Mouse (Mus musculus) limb, embryonic 14.5 days (tissue): Measurements from ENCODE around the gene Nhsl1. TPM values are rescaled to one million over a fixed set of nuclear protein-coding genes. Genes with fewer than 3 reads are reported as not detected.

ENCODE experiments used
- ATAC-seq: fragments of 200-750 bp; cut with Nextera tagmentation; 2 replicates; pipeline ENCODE4 v1.8.0; 2017; ENCODE audit warnings: low read depth, moderate number of reproducible peaks, moderate TSS enrichment; ENCODE audit not compliant: low FRiP score
- DNase-seq: peaks from one replicate; pipeline ENCODE4 v3.0.0-alpha.2; 2015; ENCODE audit warnings: low spot score
- H3K27ac ChIP-seq: fragments of 300-500 bp; sonication (generic); replicated peaks from 2 replicates; pipeline ENCODE4 v1.5.1; 2014; ENCODE audit warnings: low read depth, mild to moderate bottlenecking, low read length, moderate library complexity, mixed read lengths
- H3K27me3 ChIP-seq: fragments of 300-500 bp; sonication (generic); 2 replicates; pipeline ENCODE4 v1.6.1; 2014; ENCODE audit warnings: low read length, mixed read lengths; ENCODE audit not compliant: control insufficient read depth, insufficient read depth
- H3K36me3 ChIP-seq: fragments of 300-500 bp; sonication (generic); 2 replicates; pipeline ENCODE4 v1.6.1; 2014; ENCODE audit warnings: mild to moderate bottlenecking, low read length, moderate library complexity, mixed read lengths; ENCODE audit not compliant: control insufficient read depth, insufficient read depth
- H3K4me1 ChIP-seq: fragments of 300-500 bp; sonication (generic); 2 replicates; pipeline ENCODE4 v1.6.1; 2014; ENCODE audit warnings: antibody characterized with exemption, low read length, mixed read lengths; ENCODE audit not compliant: control insufficient read depth, insufficient read depth
- H3K4me2 ChIP-seq: fragments of 300-500 bp; sonication (generic); replicated peaks from 2 replicates; pipeline ENCODE4 v1.6.1; 2014; ENCODE audit warnings: low read depth, mild to moderate bottlenecking, low read length, moderate library complexity; ENCODE audit not compliant: severe bottlenecking
- H3K4me3 ChIP-seq: fragments of 300-500 bp; sonication (generic); replicated peaks from 2 replicates; pipeline ENCODE4 v1.5.1; 2014; ENCODE audit warnings: low read length
- H3K9ac ChIP-seq: fragments of 300-500 bp; sonication (generic); 2 replicates; pipeline ENCODE4 v1.6.1; 2014; ENCODE audit warnings: mild to moderate bottlenecking, low read depth, low read length, moderate library complexity; ENCODE audit not compliant: severe bottlenecking
- H3K9me3 ChIP-seq: fragments of 300-500 bp; sonication (generic); 2 replicates; pipeline ENCODE4 v1.6.1; 2016; ENCODE audit warnings: low read length; ENCODE audit not compliant: control insufficient read depth
- POLR2A ChIP-seq: fragments of 200-500 bp; IDR thresholded peaks from 2 replicates; pipeline ENCODE4 v1.8.0; 2012; ENCODE audit warnings: inconsistent platforms, mild to moderate bottlenecking, moderate library complexity, borderline replicate concordance; ENCODE audit not compliant: insufficient read depth, insufficient read length; ENCODE audit errors: extremely low read depth
- WGBS: fragments of 180-500 bp; shearing (Covaris S2); extraction: QIAGEN DNeasy Blood & Tissue Kit; methylation state at CpG from one replicate; pipeline ENCODE4 v1.1.7; 2014; 5-methylcytosine and 5-hydroxymethylcytosine counted together
- polyA plus RNA-seq, 2 experiments: library from polyadenylated mRNA; depleted of rRNA in 1 of 2; stranded (reverse) in 1 of 2; unstranded in 1 of 2; fragments of >200 nt; fragmentation: Nextera tagmentation in 1 of 2; extraction: Ambion mirVana in 1 of 2; gene quantifications; 2 replicates each; pipeline versions ENCODE4 v1.2.1 to v1.2.3; 2012 to 2014

The Nhsl1 gene
- polyA plus RNA-seq, 2 experiments, result 14.5 to 16.6 TPM

DNA sequence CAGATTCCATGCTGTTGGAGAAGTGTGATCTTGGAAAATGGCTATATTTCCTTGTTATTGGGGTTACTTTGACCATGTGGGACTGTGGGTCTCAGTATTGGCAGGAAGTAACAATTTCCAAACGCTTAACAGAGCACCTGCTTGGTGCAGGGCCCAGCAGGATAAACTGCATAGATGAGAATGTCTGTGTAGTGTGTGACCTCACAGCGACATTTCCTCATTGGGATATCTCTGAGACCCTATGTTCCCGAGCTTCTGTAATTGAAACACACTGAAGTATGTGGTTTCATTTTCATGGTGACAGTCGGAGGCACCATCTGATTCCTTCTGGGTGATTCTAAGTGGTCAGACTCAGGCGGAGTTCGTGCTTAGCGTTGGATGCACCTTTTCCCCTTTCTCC is 75.5 kb downstream of the Nhsl1 start:
- Histone ChIP-seq H3K27me3 (no peaks in the 10 kb centered on the region), H3K4me2 (no peak overlapping the region), H3K36me3 (no peaks in the 10 kb centered on the region), H3K4me3 (no peak overlapping the region), H3K27ac (no peak overlapping the region), H3K9me3 (no peaks in the 10 kb centered on the region), H3K4me1 (peaks cover 10% of the 10 kb centered on the region), H3K9ac (no peak overlapping the region)
- peak; percentile 50; the same call in 1 of the 2 replicates for ATAC-seq
- no peak for DNase-seq
- TF ChIP-seq POLR2A, result no peak
- WGBS, result 60% methylated on average over 7 of the region's 7 CpGs

- ATAC-seq (peak; percentile 37; the same call in 1 of the 2 replicates), DNase-seq (no peak)
- no peaks in the 10 kb centered on the region for H3K9me3 ChIP-seq
- H3K27ac ChIP-seq, result no peak overlapping the region
- H3K4me2 ChIP-seq, result no peak overlapping the region
- no peak overlapping the region for H3K9ac ChIP-seq
- 62% methylated on average over 7 of the region's 7 CpGs for WGBS
- H3K4me1 ChIP-seq, result no peaks in the 10 kb centered on the region; the same call in 1 of the 2 replicates
- no peak overlapping the region for H3K4me3 ChIP-seq
- no peak for TF ChIP-seq POLR2A
- H3K36me3 ChIP-seq, result no peaks in the 10 kb centered on the region
- H3K27me3 ChIP-seq, result no peaks in the 10 kb centered on the region
Measured at GRCm38 (mm10) chr10:18400089-18400644, 81.4 kb downstream of the Nhsl1 start.

DNA sequence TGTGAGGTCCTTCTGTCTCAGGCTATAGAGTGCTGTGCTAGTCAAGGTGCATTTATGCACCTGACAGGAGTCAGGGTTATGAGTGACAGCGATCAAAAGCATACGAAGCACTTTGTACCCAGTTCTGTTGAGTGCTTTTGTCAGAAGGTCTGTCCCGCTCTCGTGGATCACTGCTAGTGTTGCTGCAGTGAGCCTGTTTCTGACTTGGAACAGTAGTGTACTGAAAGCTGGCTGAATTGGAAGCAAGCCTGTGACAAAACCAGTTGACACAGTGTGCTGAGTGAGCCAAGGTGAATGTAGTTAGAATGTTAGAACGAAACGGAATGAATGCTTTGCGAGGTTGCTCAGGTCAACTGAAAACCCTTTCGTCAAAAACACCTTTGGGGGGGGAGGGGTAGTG is 82.2 kb downstream of the Nhsl1 start:
- Histone ChIP-seq H3K4me1 (no peaks in the 10 kb centered on the region; the same call in 1 of the 2 replicates), H3K27me3 (no peaks in the 10 kb centered on the region), H3K4me2 (no peak overlapping the region), H3K4me3 (no peak overlapping the region), H3K9ac (no peak overlapping the region), H3K36me3 (no peaks in the 10 kb centered on the region), H3K9me3 (no peaks in the 10 kb centered on the region), H3K27ac (no peak overlapping the region)
- ATAC-seq, result no peak
- no peak for TF ChIP-seq POLR2A
- WGBS, result 76% methylated on average over 8 of the region's 8 CpGs
- DNase-seq, result no peak

DNA sequence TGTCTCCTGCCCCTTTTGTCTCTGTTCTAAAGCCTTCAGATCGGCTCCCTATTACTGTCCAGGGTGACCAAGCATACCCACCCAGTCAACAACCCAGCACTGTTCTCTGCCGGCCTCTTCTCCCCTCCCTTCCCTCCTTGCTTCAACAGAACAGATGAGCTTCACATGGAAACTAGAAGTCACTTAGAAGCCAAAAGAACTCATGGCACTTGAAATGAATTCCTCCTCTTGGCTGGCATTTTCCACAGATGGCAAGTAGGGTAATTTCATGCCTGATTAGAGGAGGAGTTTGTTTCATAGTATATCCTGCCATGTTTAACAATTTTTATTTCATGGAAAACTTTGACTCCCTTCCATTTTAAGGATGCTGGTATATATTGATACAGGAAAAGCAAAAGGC is 85.2 kb downstream of the Nhsl1 start:
- Histone ChIP-seq H3K27me3 (no peaks in the 10 kb centered on the region), H3K27ac (no peak overlapping the region), H3K9me3 (no peaks in the 10 kb centered on the region), H3K9ac (no peak overlapping the region), H3K4me2 (no peak overlapping the region), H3K4me3 (no peak overlapping the region), H3K36me3 (no peaks in the 10 kb centered on the region), H3K4me1 (peaks cover 15% of the 10 kb centered on the region)
- DNase-seq, result no peak
- 72% methylated on average over 2 of the region's 2 CpGs for WGBS
- no peak for ATAC-seq
- no peak for TF ChIP-seq POLR2A

DNA sequence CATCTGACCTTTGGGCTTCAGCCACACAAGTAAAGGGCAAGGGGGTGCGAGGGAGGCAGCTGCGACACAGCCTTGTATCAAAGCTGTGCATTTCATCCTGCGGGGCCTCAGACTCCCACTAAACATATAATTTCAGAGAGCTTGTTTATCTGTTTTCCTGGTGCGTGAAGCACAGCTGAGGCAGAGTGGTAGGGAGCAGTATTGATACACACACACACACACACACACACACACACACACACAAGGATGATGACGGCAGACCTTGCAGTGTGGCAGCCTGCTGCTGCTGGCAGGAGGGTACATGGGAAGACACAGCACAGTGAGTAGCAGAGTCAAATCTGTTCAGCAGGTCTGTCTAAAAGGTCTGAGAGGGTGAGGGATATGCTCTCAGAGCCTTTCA is 85.9 kb downstream of the Nhsl1 start:
- H3K4me2 ChIP-seq, result no peak overlapping the region
- no peak overlapping the region for H3K4me3 ChIP-seq
- H3K27me3 ChIP-seq, result no peaks in the 10 kb centered on the region
- ATAC-seq (no peak), DNase-seq (no peak)
- no peak overlapping the region for H3K27ac ChIP-seq
- H3K4me1 ChIP-seq, result peaks cover 22% of the 10 kb centered on the region
- H3K36me3 ChIP-seq, result no peaks in the 10 kb centered on the region
- TF ChIP-seq POLR2A, result no peak
- no peak overlapping the region for H3K9ac ChIP-seq
- WGBS, result 77% methylated on average over 5 of the region's 5 CpGs
- H3K9me3 ChIP-seq, result no peaks in the 10 kb centered on the region
